Mouse (Mus musculus) ES-Bruce4 (cell line): Measurements from ENCODE around the gene Megf8.

Experiments used
- CTCF ChIP-seq: IDR thresholded peaks from one replicate; pipeline ENCODE4 v1.8.1; 2011; ENCODE audit warnings: low read depth, low read length
- EP300 ChIP-seq: IDR thresholded peaks from 2 replicates; pipeline ENCODE4 v1.6.1; 2011; ENCODE audit warnings: low read depth, low read length; ENCODE audit not compliant: insufficient read depth

GRCm38 (mm10) chr7:25284171-25284570, 32.8 kb upstream of the Megf8 start:
- no peak for TF ChIP-seq CTCF
- no peak for TF ChIP-seq EP300
